Mouse (Mus musculus) heart, postnatal 0 days (tissue): ENCODE measurements around the gene Plekhh1. TPM values are rescaled to one million over a fixed set of nuclear protein-coding genes. Genes with fewer than 3 reads are reported as not detected.

Source experiments
- ATAC-seq: fragments of 200-750 bp; cut with Nextera tagmentation; 2 replicates; pipeline ENCODE4 v1.8.0; 2017; ENCODE audit warnings: low read depth, moderate number of reproducible peaks, moderate library complexity; ENCODE audit not compliant: insufficient read depth
- DNase-seq: peaks from one replicate; pipeline ENCODE4 v3.0.0-alpha.2; 2016; ENCODE audit warnings: low spot score
- H3K27ac ChIP-seq: fragments of 300-500 bp; sonication (generic); 2 replicates; pipeline ENCODE4 v1.5.1; 2014; ENCODE audit warnings: low read depth, mild to moderate bottlenecking
- H3K27me3 ChIP-seq: fragments of 300-500 bp; sonication (generic); 2 replicates; pipeline ENCODE4 v1.6.1; 2014; ENCODE audit warnings: low read length, mixed read lengths; ENCODE audit not compliant: control insufficient read depth, insufficient read depth
- H3K36me3 ChIP-seq: fragments of 300-500 bp; sonication (generic); replicated peaks from 2 replicates; pipeline ENCODE4 v1.6.1; 2014; ENCODE audit warnings: low read length, mixed read lengths; ENCODE audit not compliant: control insufficient read depth, insufficient read depth
- H3K4me1 ChIP-seq: fragments of 300-500 bp; sonication (generic); 2 replicates; pipeline ENCODE4 v1.6.1; 2014; ENCODE audit warnings: antibody characterized with exemption; ENCODE audit not compliant: control insufficient read depth, insufficient read depth
- H3K4me2 ChIP-seq: fragments of 300-500 bp; sonication (generic); 2 replicates; pipeline ENCODE4 v1.6.1; 2014; ENCODE audit warnings: low read depth, mild to moderate bottlenecking, low read length, moderate library complexity
- H3K4me3 ChIP-seq: fragments of 300-500 bp; sonication (generic); 2 replicates; pipeline ENCODE4 v1.5.1; 2014; ENCODE audit warnings: low read depth, low read length
- H3K9ac ChIP-seq: fragments of 300-500 bp; sonication (generic); replicated peaks from 2 replicates; pipeline ENCODE4 v1.6.1; 2014; ENCODE audit warnings: low read depth, low read length, mixed read lengths
- H3K9me3 ChIP-seq: fragments of 300-500 bp; sonication (generic); replicated peaks from 2 replicates; pipeline ENCODE4 v1.6.1; 2016; ENCODE audit warnings: low read length; ENCODE audit not compliant: control insufficient read depth
- CTCF ChIP-seq: IDR thresholded peaks from 2 replicates; pipeline ENCODE4 v1.5.1; 2016; ENCODE audit warnings: antibody characterized with exemption, control low read depth, low read depth
- EP300 ChIP-seq: IDR thresholded peaks from 2 replicates; pipeline ENCODE4 v1.6.1; 2016; ENCODE audit warnings: antibody characterized with exemption, low read depth
- WGBS: fragments of 180-500 bp; shearing (Covaris S2); extraction: QIAGEN DNeasy Blood & Tissue Kit; methylation state at CpG from one replicate; pipeline ENCODE4 v1.1.7; 2014; 5-methylcytosine and 5-hydroxymethylcytosine counted together
- polyA plus RNA-seq: library from polyadenylated mRNA; unstranded; fragments of >200 nt; fragmentation: Nextera tagmentation; extraction: Ambion mirVana; gene quantifications from 2 replicates; pipeline ENCODE4 v1.2.1, GENCODE M21; 2015
- total RNA-seq: library from RNA; depleted of rRNA; stranded (reverse); fragments of >200 nt; gene quantifications from 2 replicates; pipeline ENCODE4 v1.2.3, GENCODE M21; 2014; ENCODE audit warnings: low replicate concordance

Plekhh1 gene
- total and polyA plus RNA-seq, 2 experiments from 2014 or later = 4.0 to 15.0 TPM

- H3K9ac ChIP-seq = no peak overlapping the region
- no peak for ATAC-seq
- no peak overlapping the region for H3K27ac ChIP-seq
- no peaks in the 10 kb centered on the region for H3K9me3 ChIP-seq
- no peak overlapping the region for H3K4me3 ChIP-seq
- no peak for DNase-seq
- TF ChIP-seq CTCF (no peak), EP300 (no peak)
- peaks cover 63% of the 10 kb centered on the region for H3K36me3 ChIP-seq
- no peaks in the 10 kb centered on the region for H3K4me1 ChIP-seq
- H3K4me2 ChIP-seq = no peak overlapping the region
- H3K27me3 ChIP-seq = 0 out of 2 replicates have a peak, but pooled peaks cover 8% of the 10 kb centered on the region
- 90% methylated on average over 6 of the region's 6 CpGs for whole genome bisulfite sequencing
These were observed 43.6 kb downstream of the Plekhh1 start for GRCm38 (mm10) chr12:79072576-79072975.

- DNase-seq (no peak), ATAC-seq (no peak)
- Histone ChIP-seq H3K4me1 (no peaks in the 10 kb centered on the region), H3K27ac (no peak overlapping the region), H3K4me2 (no peak overlapping the region), H3K9ac (no peak overlapping the region), H3K4me3 (no peak overlapping the region), H3K27me3 (0 out of 2 replicates have a peak, but pooled peaks cover 5% of the 10 kb centered on the region), H3K9me3 (no peaks in the 10 kb centered on the region), H3K36me3 (peaks cover 65% of the 10 kb centered on the region)
- 92% methylated on average over 6 of the region's 6 CpGs for WGBS
- no peak for TF ChIP-seq CTCF
- TF ChIP-seq EP300 = no peak
These were observed 44.4 kb downstream of the Plekhh1 start for GRCm38 (mm10) chr12:79073362-79073761.

- Histone ChIP-seq H3K36me3 (0 out of 2 replicates have a peak, but pooled peaks cover 3% of the 10 kb centered on the region), H3K4me2 (peak within 1 kb of the TSS; percentile 96), H3K27me3 (no peaks in the 10 kb centered on the region), H3K4me1 (peaks cover 3% of the 10 kb centered on the region; the same call in 1 of the 2 replicates), H3K9me3 (no peaks in the 10 kb centered on the region), H3K4me3 (peak within 1 kb of the TSS; percentile 86), H3K9ac (peak within 1 kb of the TSS; percentile 82), H3K27ac (no peak within 1 kb of the TSS)
- ATAC-seq (peak; percentile 94), DNase-seq (peak; percentile 82)
- TF ChIP-seq CTCF (no peak), EP300 (no peak)
- WGBS = under 1% methylated on average over 53 of the region's 53 CpGs
These were observed 60.3 kb downstream of the Plekhh1 start, which contains the start of gene Pigh for GRCm38 (mm10) chr12:79089182-79089812. Gene Pigh (minus strand): TSS chr12:79089651.

GRCm38 (mm10) chr12:79092569-79092968 lies 63.6 kb downstream of the Plekhh1 start:
- Histone ChIP-seq H3K4me2 (no peak overlapping the region), H3K27ac (no peak overlapping the region), H3K9me3 (no peaks in the 10 kb centered on the region), H3K27me3 (0 out of 2 replicates have a peak, but pooled peaks cover 8% of the 10 kb centered on the region), H3K9ac (no peak overlapping the region), H3K36me3 (no peaks in the 10 kb centered on the region), H3K4me3 (no peak overlapping the region), H3K4me1 (peaks cover 3% of the 10 kb centered on the region; the same call in 1 of the 2 replicates)
- DNase-seq (no peak), ATAC-seq (no peak)
- TF ChIP-seq EP300 = no peak
- peak; percentile 64 for TF ChIP-seq CTCF
- 25% methylated on average over 4 of the region's 4 CpGs for WGBS

- 54% methylated on average over 3 of the region's 3 CpGs for WGBS
- no peaks in the 10 kb centered on the region for H3K36me3 ChIP-seq
- peak; percentile 48 for DNase-seq
These were observed 68.3 kb downstream of the Plekhh1 start for GRCm38 (mm10) chr12:79097106-79097752.

More at GRCm38 (mm10) chr12:79097106-79097752, 68.3 kb downstream of the Plekhh1 start:
- H3K27me3 ChIP-seq = 0 out of 2 replicates have a peak, but pooled peaks cover 22% of the 10 kb centered on the region
- H3K9ac ChIP-seq = no peak overlapping the region
- no peak for ATAC-seq
- no peak overlapping the region for H3K4me3 ChIP-seq
- TF ChIP-seq EP300 (no peak), CTCF (peak; percentile 76)
- no peak overlapping the region for H3K27ac ChIP-seq
- H3K9me3 ChIP-seq = no peaks in the 10 kb centered on the region
- no peaks in the 10 kb centered on the region for H3K4me1 ChIP-seq
- no peak overlapping the region for H3K4me2 ChIP-seq
